Mouse (Mus musculus) midbrain, embryonic 14.5 days (tissue): ENCODE measurements at regions not wholly inside any gene's neighbourhood (a gene's known extent, or its start where the extent isn't known, plus 50 kb on each side); places are given as distances from the start of the nearest gene placed in this dataset.

Experiments
- ATAC-seq: fragments of 200-750 bp; cut with Nextera tagmentation; 2 replicates; pipeline ENCODE4 v1.8.0; 2017; ENCODE audit warnings: moderate number of reproducible peaks, moderate library complexity; ENCODE audit not compliant: low FRiP score, low TSS enrichment
- DNase-seq: peaks from one replicate; pipeline ENCODE4 v3.0.0-alpha.2; 2015
- H3K27ac ChIP-seq: fragments of 300-500 bp; sonication (generic); replicated peaks from 2 replicates; pipeline ENCODE4 v1.5.1; 2014; ENCODE audit warnings: mild to moderate bottlenecking, low read depth, low read length, moderate library complexity
- H3K27me3 ChIP-seq: fragments of 300-500 bp; sonication (generic); 2 replicates; pipeline ENCODE4 v1.6.1; 2014; ENCODE audit warnings: low read length, control low read depth, mixed read lengths; ENCODE audit not compliant: control insufficient read depth, insufficient read depth
- H3K36me3 ChIP-seq: fragments of 300-500 bp; sonication (generic); 2 replicates; pipeline ENCODE4 v1.6.1; 2014; ENCODE audit warnings: low read length, control low read depth; ENCODE audit not compliant: control insufficient read depth, insufficient read depth
- H3K4me1 ChIP-seq: fragments of 300-500 bp; sonication (generic); 2 replicates; pipeline ENCODE4 v1.6.1; 2014; ENCODE audit warnings: mild to moderate bottlenecking, antibody characterized with exemption, low read length, control low read depth; ENCODE audit not compliant: control insufficient read depth, insufficient read depth
- H3K4me2 ChIP-seq: fragments of 300-500 bp; sonication (generic); 2 replicates; pipeline ENCODE4 v1.6.1; 2014; ENCODE audit warnings: mild to moderate bottlenecking, low read length, moderate library complexity
- H3K4me3 ChIP-seq: fragments of 300-500 bp; sonication (generic); replicated peaks from 2 replicates; pipeline ENCODE4 v1.5.1; 2014; ENCODE audit warnings: low read depth, low read length
- H3K9ac ChIP-seq: fragments of 300-500 bp; sonication (generic); replicated peaks from 2 replicates; pipeline ENCODE4 v1.6.1; 2014; ENCODE audit warnings: mild to moderate bottlenecking, low read length, moderate library complexity
- H3K9me3 ChIP-seq: fragments of 300-500 bp; sonication (generic); 2 replicates; pipeline ENCODE4 v1.6.1; 2016; ENCODE audit warnings: low read length, control low read depth, mixed read lengths; ENCODE audit not compliant: control insufficient read depth
- WGBS: fragments of 180-500 bp; shearing (Covaris S2); extraction: QIAGEN DNeasy Blood & Tissue Kit; methylation state at CpG from one replicate; pipeline ENCODE4 v1.1.7; 2014; 5-methylcytosine and 5-hydroxymethylcytosine counted together

GRCm38 (mm10) chr12:65944251-65944650 lies 339.9 kb downstream of the Rpl10l start:
- Histone ChIP-seq H3K4me3 (no peak overlapping the region), H3K4me1 (no peaks in the 10 kb centered on the region), H3K36me3 (no peaks in the 10 kb centered on the region), H3K27me3 (no peaks in the 10 kb centered on the region), H3K9me3 (no peaks in the 10 kb centered on the region), H3K9ac (no peak overlapping the region), H3K4me2 (no peak overlapping the region), H3K27ac (no peak overlapping the region)
- 97% methylated on average over 2 of the region's 2 CpGs for WGBS
- ATAC-seq, result no peak
- DNase-seq, result no peak

GRCm38 (mm10) chr12:65942166-65942565 lies 342.0 kb downstream of the Rpl10l start:
- DNase-seq (no peak), ATAC-seq (no peak)
- Histone ChIP-seq H3K9me3 (no peaks in the 10 kb centered on the region), H3K4me1 (no peaks in the 10 kb centered on the region), H3K9ac (no peak overlapping the region), H3K27me3 (no peaks in the 10 kb centered on the region), H3K4me2 (no peak overlapping the region), H3K4me3 (no peak overlapping the region), H3K27ac (no peak overlapping the region), H3K36me3 (no peaks in the 10 kb centered on the region)
- WGBS, result 94% methylated on average over 4 of the region's 4 CpGs

GRCm38 (mm10) chr12:65931848-65932247 lies 352.4 kb downstream of the Rpl10l start:
- Histone ChIP-seq H3K9ac (no peak overlapping the region), H3K4me1 (no peaks in the 10 kb centered on the region), H3K4me2 (no peak overlapping the region), H3K9me3 (no peaks in the 10 kb centered on the region), H3K27me3 (no peaks in the 10 kb centered on the region), H3K27ac (no peak overlapping the region), H3K36me3 (no peaks in the 10 kb centered on the region), H3K4me3 (no peak overlapping the region)
- ATAC-seq (no peak), DNase-seq (peak; percentile 80)
- WGBS, result 27% methylated on average over 4 of the region's 4 CpGs

GRCm38 (mm10) chr12:65929718-65930377 lies 354.4 kb downstream of the Rpl10l start:
- Histone ChIP-seq H3K4me1 (no peaks in the 10 kb centered on the region), H3K9ac (no peak overlapping the region), H3K36me3 (no peaks in the 10 kb centered on the region), H3K4me3 (no peak overlapping the region), H3K27me3 (no peaks in the 10 kb centered on the region), H3K4me2 (no peak overlapping the region), H3K9me3 (no peaks in the 10 kb centered on the region), H3K27ac (no peak overlapping the region)
- 78% methylated on average over 1 of the region's 1 CpGs for WGBS
- DNase-seq (no peak), ATAC-seq (no peak)
